Mouse (Mus musculus): ENCODE data around the gene Gm10322. TPM values are rescaled to one million over a fixed set of nuclear protein-coding genes. Genes with fewer than 3 reads are reported as not detected.

The Gm10322 gene
- not detected in 2 replicates for polyA plus RNA-seq (2016; fragmentation: Nextera tagmentation; extraction: Ambion mirVana)

GRCm38 (mm10) chr10:59615981-59616520 lies at the start of gene Gm10322:
Gm10322 (plus strand) TSS chr10:59616063.
- Histone ChIP-seq H3K4me1 (peaks cover 27% of the 10 kb centered on the region), H3K4me3 (peak within 1 kb of the TSS; percentile 95), H3K9me3 (no peaks in the 10 kb centered on the region), H3K27me3 (ENCODE audit: poor library complexity, severe bottlenecking) (no peaks in the 10 kb centered on the region), H3K36me3 (replicated peaks) (no peaks in the 10 kb centered on the region), H3K27ac (peak within 1 kb of the TSS; percentile 94)
- peak; percentile 66 for DNase-seq (ENCODE audit: extremely low spot score, low spot score)
- 1% methylated on average over 45 of the region's 51 CpGs for WGBS

- 0 out of 2 replicates have a peak, but pooled peaks cover 2% of the 10 kb centered on the region for H3K9me3 ChIP-seq
- H3K36me3 ChIP-seq (replicated peaks), result no peaks in the 10 kb centered on the region
- H3K27ac ChIP-seq, result no peak overlapping the region
- peaks cover 48% of the 10 kb centered on the region for H3K4me1 ChIP-seq
- DNase-seq (ENCODE audit: extremely low spot score, low spot score), result no peak
- WGBS, result 95% methylated on average over 13 of the region's 13 CpGs
- H3K27me3 ChIP-seq (ENCODE audit: poor library complexity, severe bottlenecking), result no peaks in the 10 kb centered on the region
- no peak overlapping the region for H3K4me3 ChIP-seq
Observed at GRCm38 (mm10) chr10:59566968-59567367, 48.9 kb upstream of the Gm10322 start.

GRCm38 (mm10) chr10:59568665-59569480 lies 47.0 kb upstream of the Gm10322 start:
- Histone ChIP-seq H3K27me3 (ENCODE audit: poor library complexity, severe bottlenecking) (no peaks in the 10 kb centered on the region), H3K4me1 (peaks cover 43% of the 10 kb centered on the region), H3K4me3 (no peak overlapping the region), H3K27ac (no peak overlapping the region), H3K9me3 (peaks cover 20% of the 10 kb centered on the region), H3K36me3 (replicated peaks) (peaks cover 10% of the 10 kb centered on the region; the same call in 1 of the 2 replicates)
- DNase-seq (ENCODE audit: extremely low spot score, low spot score), result no peak
- 78% methylated on average over 10 of the region's 10 CpGs for WGBS

- Histone ChIP-seq H3K9me3 (peaks cover 26% of the 10 kb centered on the region), H3K4me1 (peaks cover 40% of the 10 kb centered on the region), H3K36me3 (replicated peaks) (peaks cover 13% of the 10 kb centered on the region; the same call in 1 of the 2 replicates), H3K27ac (no peak overlapping the region), H3K27me3 (ENCODE audit: poor library complexity, severe bottlenecking) (no peaks in the 10 kb centered on the region), H3K4me3 (no peak overlapping the region)
- DNase-seq (ENCODE audit: extremely low spot score, low spot score), result no peak
- WGBS, result 87% methylated on average over 1 of the region's 1 CpGs
Observed at GRCm38 (mm10) chr10:59569481-59569869, 46.4 kb upstream of the Gm10322 start.

- H3K27ac ChIP-seq, result no peak overlapping the region
- WGBS, result 87% methylated on average over 6 of the region's 6 CpGs
- no peak for DNase-seq (ENCODE audit: extremely low spot score, low spot score)
Observed at GRCm38 (mm10) chr10:59570360-59570759, 45.5 kb upstream of the Gm10322 start.

GRCm38 (mm10) chr10:59570780-59571179 lies 45.1 kb upstream of the Gm10322 start:
- 84% methylated on average over 2 of the region's 2 CpGs for WGBS
- Histone ChIP-seq H3K9me3 (peaks cover 28% of the 10 kb centered on the region), H3K4me3 (no peak overlapping the region), H3K36me3 (replicated peaks) (peaks cover 13% of the 10 kb centered on the region; the same call in 1 of the 2 replicates), H3K27me3 (ENCODE audit: poor library complexity, severe bottlenecking) (no peaks in the 10 kb centered on the region), H3K4me1 (peaks cover 27% of the 10 kb centered on the region), H3K27ac (no peak overlapping the region)
- DNase-seq (ENCODE audit: extremely low spot score, low spot score), result no peak

More at GRCm38 (mm10) chr10:59570360-59570759, 45.5 kb upstream of the Gm10322 start:
- Histone ChIP-seq H3K27me3 (ENCODE audit: poor library complexity, severe bottlenecking) (no peaks in the 10 kb centered on the region), H3K36me3 (replicated peaks) (peaks cover 13% of the 10 kb centered on the region; the same call in 1 of the 2 replicates), H3K4me3 (no peak overlapping the region), H3K9me3 (peaks cover 28% of the 10 kb centered on the region), H3K4me1 (peaks cover 31% of the 10 kb centered on the region)

- DNase-seq (ENCODE audit: extremely low spot score, low spot score), result no peak
- Histone ChIP-seq H3K36me3 (replicated peaks) (peaks cover 13% of the 10 kb centered on the region; the same call in 1 of the 2 replicates), H3K4me1 (peaks cover 26% of the 10 kb centered on the region), H3K9me3 (peaks cover 28% of the 10 kb centered on the region), H3K4me3 (no peak overlapping the region), H3K27me3 (ENCODE audit: poor library complexity, severe bottlenecking) (no peaks in the 10 kb centered on the region), H3K27ac (no peak overlapping the region)
- 88% methylated on average over 4 of the region's 4 CpGs for WGBS
Observed at GRCm38 (mm10) chr10:59571273-59571672, 44.6 kb upstream of the Gm10322 start.

- Histone ChIP-seq H3K27me3 (ENCODE audit: poor library complexity, severe bottlenecking) (no peaks in the 10 kb centered on the region), H3K36me3 (replicated peaks) (peaks cover 13% of the 10 kb centered on the region; the same call in 1 of the 2 replicates), H3K9me3 (peaks cover 28% of the 10 kb centered on the region), H3K4me1 (peaks cover 28% of the 10 kb centered on the region), H3K27ac (no peak overlapping the region), H3K4me3 (no peak overlapping the region)
- DNase-seq (ENCODE audit: extremely low spot score, low spot score), result no peak
- 94% methylated on average over 5 of the region's 5 CpGs for WGBS
Observed at GRCm38 (mm10) chr10:59571964-59572363, 43.9 kb upstream of the Gm10322 start.

- DNase-seq (ENCODE audit: extremely low spot score, low spot score), result no peak
- H3K27ac ChIP-seq, result no peak overlapping the region
- H3K4me1 ChIP-seq, result peaks cover 23% of the 10 kb centered on the region
- no peaks in the 10 kb centered on the region for H3K27me3 ChIP-seq (ENCODE audit: poor library complexity, severe bottlenecking)
- 73% methylated on average over 5 of the region's 5 CpGs for WGBS
- no peak overlapping the region for H3K4me3 ChIP-seq
- peaks cover 28% of the 10 kb centered on the region for H3K9me3 ChIP-seq
- H3K36me3 ChIP-seq (replicated peaks), result peaks cover 13% of the 10 kb centered on the region; the same call in 1 of the 2 replicates
Observed at GRCm38 (mm10) chr10:59576305-59576704, 39.6 kb upstream of the Gm10322 start.

- Histone ChIP-seq H3K4me1 (peaks cover 28% of the 10 kb centered on the region), H3K27me3 (ENCODE audit: poor library complexity, severe bottlenecking) (no peaks in the 10 kb centered on the region), H3K9me3 (peaks cover 16% of the 10 kb centered on the region), H3K36me3 (replicated peaks) (peaks cover 15% of the 10 kb centered on the region), H3K27ac (peak overlapping the region; percentile 44; the same call in 1 of the 2 replicates), H3K4me3 (no peak overlapping the region)
- no peak for DNase-seq (ENCODE audit: extremely low spot score, low spot score)
- WGBS, result 77% methylated on average over 12 of the region's 12 CpGs
Observed at GRCm38 (mm10) chr10:59577871-59578801, 37.7 kb upstream of the Gm10322 start.

- peaks cover 8% of the 10 kb centered on the region for H3K36me3 ChIP-seq (replicated peaks)
- DNase-seq (ENCODE audit: extremely low spot score, low spot score), result no peak
- peaks cover 28% of the 10 kb centered on the region for H3K4me1 ChIP-seq
- no peak overlapping the region for H3K27ac ChIP-seq
- no peaks in the 10 kb centered on the region for H3K27me3 ChIP-seq (ENCODE audit: poor library complexity, severe bottlenecking)
- 93% methylated on average over 3 of the region's 3 CpGs for WGBS
- H3K4me3 ChIP-seq, result no peak overlapping the region
- peaks cover under 1% of the 10 kb centered on the region; the same call in 1 of the 2 replicates for H3K9me3 ChIP-seq
Observed at GRCm38 (mm10) chr10:59579645-59580044, 36.2 kb upstream of the Gm10322 start.

GRCm38 (mm10) chr10:59580593-59581149 lies 35.2 kb upstream of the Gm10322 start:
- Histone ChIP-seq H3K36me3 (replicated peaks) (peaks cover 8% of the 10 kb centered on the region), H3K27me3 (ENCODE audit: poor library complexity, severe bottlenecking) (no peaks in the 10 kb centered on the region), H3K4me1 (peaks cover 28% of the 10 kb centered on the region), H3K27ac (no peak overlapping the region), H3K4me3 (no peak overlapping the region), H3K9me3 (no peaks in the 10 kb centered on the region)
- WGBS, result 87% methylated on average over 3 of the region's 3 CpGs
- DNase-seq (ENCODE audit: extremely low spot score, low spot score), result no peak
